Mouse (Mus musculus) hindbrain, embryonic 15.5 days (tissue): ENCODE measurements around the gene Cdca4. TPM values are rescaled to one million over a fixed set of nuclear protein-coding genes. Genes with fewer than 3 reads are reported as not detected.

ENCODE experiments used
- ATAC-seq: fragments of 200-750 bp; cut with Nextera tagmentation; 2 replicates; pipeline ENCODE4 v1.8.0; 2017; ENCODE audit warnings: low read depth, moderate number of reproducible peaks, moderate TSS enrichment; ENCODE audit not compliant: low FRiP score
- H3K27ac ChIP-seq: fragments of 300-500 bp; sonication (generic); replicated peaks from 2 replicates; pipeline ENCODE4 v1.5.1; 2015; ENCODE audit warnings: mild to moderate bottlenecking, inconsistent platforms
- H3K27me3 ChIP-seq: fragments of 300-500 bp; sonication (generic); 2 replicates; pipeline ENCODE4 v1.6.1; 2015; ENCODE audit warnings: control low read depth, inconsistent platforms
- H3K36me3 ChIP-seq: fragments of 300-500 bp; sonication (generic); 2 replicates; pipeline ENCODE4 v1.6.1; 2015; ENCODE audit warnings: control low read depth, inconsistent platforms
- H3K4me1 ChIP-seq: fragments of 300-500 bp; sonication (generic); replicated peaks from 2 replicates; pipeline ENCODE4 v1.6.1; 2015; ENCODE audit warnings: control low read depth, inconsistent platforms
- H3K4me2 ChIP-seq: fragments of 300-500 bp; sonication (generic); 2 replicates; pipeline ENCODE4 v1.6.1; 2015; ENCODE audit warnings: moderate library complexity, mild to moderate bottlenecking, inconsistent platforms
- H3K4me3 ChIP-seq: fragments of 300-500 bp; sonication (generic); 2 replicates; pipeline ENCODE4 v1.5.1; 2015; ENCODE audit warnings: mild to moderate bottlenecking, inconsistent platforms
- H3K9ac ChIP-seq: fragments of 300-500 bp; sonication (generic); 2 replicates; pipeline ENCODE4 v1.6.1; 2015; ENCODE audit warnings: inconsistent platforms
- H3K9me3 ChIP-seq: fragments of 300-500 bp; sonication (generic); 2 replicates; pipeline ENCODE4 v1.6.1; 2016; ENCODE audit warnings: control low read depth, inconsistent platforms
- whole genome bisulfite sequencing: fragments of 180-500 bp; shearing (Covaris S2); methylation state at CpG from one replicate; pipeline ENCODE4 v1.1.7; 2015; 5-methylcytosine and 5-hydroxymethylcytosine counted together
- polyA plus RNA-seq: library from polyadenylated mRNA; unstranded; fragments of >200 nt; fragmentation: Nextera tagmentation; extraction: Ambion mirVana; gene quantifications from 2 replicates; pipeline ENCODE4 v1.2.1, GENCODE M21; 2015

The Cdca4 gene
- polyA plus RNA-seq, 1 experiment from 2014 or later, result 37.3 TPM

GRCm38 (mm10) chr12:112833527-112833926 is 4.3 kb upstream of the Cdca4 start:
- Histone ChIP-seq H3K36me3 (peaks cover 5% of the 10 kb centered on the region; the same call in 1 of the 2 replicates), H3K4me3 (no peak overlapping the region), H3K27ac (no peak overlapping the region), H3K9ac (no peak overlapping the region), H3K4me1 (peaks cover 19% of the 10 kb centered on the region), H3K4me2 (no peak overlapping the region), H3K27me3 (no peaks in the 10 kb centered on the region), H3K9me3 (no peaks in the 10 kb centered on the region)
- WGBS, result 90% methylated on average over 6 of the region's 6 CpGs
- ATAC-seq, result no peak

DNA sequence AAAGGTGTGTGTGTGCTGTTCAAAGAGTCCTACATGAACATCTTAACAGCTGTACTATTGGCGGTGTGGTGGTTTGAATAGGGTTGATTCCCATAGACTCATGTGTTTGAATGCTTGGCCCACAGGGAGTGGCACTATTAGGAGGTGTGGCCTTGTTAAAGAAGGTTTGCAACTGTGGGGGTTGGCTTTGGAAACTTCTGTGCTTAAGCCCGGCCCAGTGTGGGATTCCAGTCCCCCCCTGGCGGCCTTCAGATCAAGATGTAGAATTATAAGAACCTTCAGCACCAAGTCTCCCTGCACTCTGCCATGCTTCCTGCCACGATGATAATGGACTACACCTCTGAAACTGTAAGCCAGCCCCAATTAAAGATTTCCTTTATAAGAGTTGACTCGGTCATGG is 3.2 kb upstream of the Cdca4 start:
- Histone ChIP-seq H3K4me2 (no peak overlapping the region), H3K4me1 (peaks cover 28% of the 10 kb centered on the region), H3K27me3 (no peaks in the 10 kb centered on the region), H3K36me3 (peaks cover 7% of the 10 kb centered on the region), H3K4me3 (no peak overlapping the region), H3K9me3 (no peaks in the 10 kb centered on the region), H3K9ac (no peak overlapping the region), H3K27ac (no peak overlapping the region)
- 95% methylated on average over 5 of the region's 5 CpGs for WGBS
- ATAC-seq, result no peak

GRCm38 (mm10) chr12:112830570-112830969 is 1.3 kb upstream of the Cdca4 start:
- H3K4me2 ChIP-seq, result peak overlapping the region; percentile 58
- peaks cover 47% of the 10 kb centered on the region for H3K4me1 ChIP-seq
- 91% methylated on average over 3 of the region's 3 CpGs for WGBS
- no peaks in the 10 kb centered on the region for H3K9me3 ChIP-seq
- H3K27me3 ChIP-seq, result no peaks in the 10 kb centered on the region
- H3K27ac ChIP-seq, result no peak overlapping the region
- H3K9ac ChIP-seq, result peak overlapping the region; percentile 65
- ATAC-seq, result no peak
- H3K36me3 ChIP-seq, result peaks cover 13% of the 10 kb centered on the region
- peak overlapping the region; percentile 78 for H3K4me3 ChIP-seq

DNA sequence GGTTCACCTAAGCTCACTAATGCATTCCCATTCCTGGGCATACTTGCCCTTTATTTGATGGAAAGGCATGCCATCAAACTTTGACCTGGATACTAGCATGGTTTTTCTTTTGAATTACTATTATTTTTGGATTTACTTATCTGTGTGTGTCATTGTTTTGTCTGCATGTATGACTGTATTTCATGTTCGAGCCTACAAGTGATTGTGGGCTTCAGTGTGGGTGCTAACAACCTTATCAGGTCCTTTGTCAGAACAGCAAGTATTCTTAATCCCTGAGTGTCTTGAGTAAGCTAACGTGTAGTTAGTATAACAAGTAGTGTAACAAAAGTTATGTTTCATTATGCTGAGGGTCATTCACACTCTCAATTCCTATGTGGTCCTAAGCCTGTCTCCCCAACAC is 918 bp upstream of the Cdca4 start:
- H3K9ac ChIP-seq, result peak overlapping the region; percentile 65
- ATAC-seq, result no peak
- 38% methylated on average over 2 of the region's 2 CpGs for WGBS

DNA sequence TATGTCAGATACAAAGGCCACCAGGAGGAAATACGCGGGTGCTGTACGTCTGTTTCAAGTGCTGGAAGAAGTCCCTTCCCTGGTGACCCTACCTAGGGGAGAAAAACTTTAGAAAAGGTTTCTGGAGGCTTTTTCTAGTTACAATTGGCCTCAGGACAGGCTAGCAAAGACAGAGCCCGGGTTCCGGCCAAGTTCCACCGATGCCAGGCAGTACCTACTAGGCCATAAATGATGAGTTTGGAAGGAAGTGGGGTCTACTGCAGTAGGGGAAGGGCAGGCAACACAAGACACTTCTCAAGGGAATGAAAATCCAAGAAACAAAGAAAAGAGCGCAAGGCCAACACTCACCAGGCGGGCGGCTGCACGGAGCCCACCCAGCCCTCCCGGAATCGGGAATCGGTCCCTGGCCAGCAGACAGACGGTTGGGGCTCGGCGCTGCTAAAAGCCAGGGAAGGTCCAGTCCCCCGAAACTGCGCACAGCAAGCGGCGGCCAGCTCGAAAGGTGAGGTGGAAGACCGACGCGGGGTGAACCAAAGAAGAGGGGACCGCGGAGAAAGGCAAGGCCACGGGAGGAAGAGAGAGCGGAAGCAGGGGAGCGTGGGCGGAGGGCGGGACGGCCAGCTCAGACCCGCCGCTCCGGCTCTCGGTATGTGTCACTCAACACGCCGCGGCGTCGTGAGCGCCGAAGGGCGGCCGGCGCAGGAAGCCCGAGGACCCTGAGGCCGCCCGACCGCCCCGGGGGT is 551 bp downstream of the Cdca4 start:
- Histone ChIP-seq H3K4me3 (peak overlapping the region; percentile 78), H3K27me3 (no peaks in the 10 kb centered on the region), H3K9ac (peak overlapping the region; percentile 84), H3K9me3 (no peaks in the 10 kb centered on the region), H3K27ac (peak overlapping the region; percentile 94), H3K4me1 (peaks cover 51% of the 10 kb centered on the region), H3K36me3 (peaks cover 25% of the 10 kb centered on the region), H3K4me2 (peak overlapping the region; percentile 61)
- WGBS, result under 1% methylated on average over 49 of the region's 51 CpGs
- ATAC-seq, result peak; percentile 77

More for the DNA sequence above, 918 bp upstream of the Cdca4 start:
- Histone ChIP-seq H3K4me2 (peak overlapping the region; percentile 58), H3K4me1 (peaks cover 47% of the 10 kb centered on the region), H3K4me3 (peak overlapping the region; percentile 78), H3K27ac (peak overlapping the region; percentile 94), H3K9me3 (no peaks in the 10 kb centered on the region), H3K36me3 (peaks cover 14% of the 10 kb centered on the region), H3K27me3 (no peaks in the 10 kb centered on the region)

DNA sequence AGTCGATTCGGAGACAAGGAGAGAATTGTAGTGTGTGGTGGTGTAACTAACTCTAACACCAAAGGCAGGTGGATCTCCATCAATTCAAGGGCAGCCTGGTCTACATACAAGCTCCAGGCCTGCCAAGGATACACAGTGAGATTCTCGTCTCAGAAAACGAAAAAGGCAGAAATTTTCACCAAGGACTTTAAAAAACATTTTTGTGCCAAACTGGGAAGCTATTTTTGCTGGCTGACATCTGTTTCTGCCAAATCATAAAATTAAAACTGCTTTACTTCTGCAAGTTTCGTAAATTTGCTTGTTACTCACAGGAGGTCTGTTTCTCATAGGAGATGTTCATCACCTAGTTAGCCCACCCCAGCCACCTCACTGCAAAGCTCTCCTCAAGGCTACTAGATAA is 3.3 kb downstream of the Cdca4 start:
- H3K9me3 ChIP-seq, result no peaks in the 10 kb centered on the region
- H3K4me3 ChIP-seq, result no peak overlapping the region
- H3K9ac ChIP-seq, result no peak overlapping the region
- WGBS, result 94% methylated on average over 5 of the region's 5 CpGs
- no peak overlapping the region for H3K27ac ChIP-seq
- H3K4me1 ChIP-seq, result peaks cover 50% of the 10 kb centered on the region
- peaks cover 28% of the 10 kb centered on the region for H3K36me3 ChIP-seq
- H3K27me3 ChIP-seq, result no peaks in the 10 kb centered on the region
- no peak overlapping the region for H3K4me2 ChIP-seq
- ATAC-seq, result no peak

- Histone ChIP-seq H3K36me3 (peaks cover 53% of the 10 kb centered on the region), H3K4me1 (peaks cover 40% of the 10 kb centered on the region), H3K4me2 (no peak overlapping the region), H3K27ac (no peak overlapping the region), H3K27me3 (no peaks in the 10 kb centered on the region), H3K9me3 (no peaks in the 10 kb centered on the region), H3K9ac (no peak overlapping the region), H3K4me3 (no peak overlapping the region)
- ATAC-seq, result no peak
- WGBS, result 83% methylated on average over 4 of the region's 4 CpGs
These were observed 6.0 kb downstream of the Cdca4 start for GRCm38 (mm10) chr12:112823221-112823620.

GRCm38 (mm10) chr12:112822676-112823075 is 6.5 kb downstream of the Cdca4 start:
- Histone ChIP-seq H3K9me3 (no peaks in the 10 kb centered on the region), H3K4me1 (peaks cover 35% of the 10 kb centered on the region), H3K4me2 (no peak overlapping the region), H3K27me3 (no peaks in the 10 kb centered on the region), H3K9ac (no peak overlapping the region), H3K4me3 (no peak overlapping the region), H3K27ac (no peak overlapping the region), H3K36me3 (peaks cover 54% of the 10 kb centered on the region)
- WGBS, result 81% methylated on average over 2 of the region's 2 CpGs
- ATAC-seq, result no peak

DNA sequence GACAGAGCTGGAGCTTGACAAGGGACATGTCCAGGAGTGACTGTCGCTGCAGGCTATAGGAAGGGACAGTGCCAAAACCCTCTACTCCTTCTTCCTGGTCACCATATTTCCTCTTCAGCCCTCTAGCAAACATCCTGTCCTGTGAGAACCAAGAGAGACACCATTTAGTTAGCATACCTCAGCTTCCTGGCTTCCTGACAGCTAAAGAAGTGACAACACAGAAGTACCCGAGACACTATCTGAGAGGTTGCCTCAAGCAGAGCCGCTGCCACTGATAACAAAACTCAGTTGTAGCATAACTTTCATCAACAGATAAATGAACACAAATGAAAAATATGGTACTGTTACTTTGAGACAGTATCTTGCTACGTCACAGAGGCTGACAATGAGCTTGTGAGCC is 7.2 kb downstream of the Cdca4 start:
- Histone ChIP-seq H3K27ac (no peak overlapping the region), H3K4me1 (peaks cover 28% of the 10 kb centered on the region), H3K36me3 (peaks cover 48% of the 10 kb centered on the region), H3K4me3 (no peak overlapping the region), H3K4me2 (no peak overlapping the region), H3K9ac (no peak overlapping the region), H3K9me3 (no peaks in the 10 kb centered on the region), H3K27me3 (no peaks in the 10 kb centered on the region)
- no peak for ATAC-seq
- WGBS, result 89% methylated on average over 4 of the region's 4 CpGs

DNA sequence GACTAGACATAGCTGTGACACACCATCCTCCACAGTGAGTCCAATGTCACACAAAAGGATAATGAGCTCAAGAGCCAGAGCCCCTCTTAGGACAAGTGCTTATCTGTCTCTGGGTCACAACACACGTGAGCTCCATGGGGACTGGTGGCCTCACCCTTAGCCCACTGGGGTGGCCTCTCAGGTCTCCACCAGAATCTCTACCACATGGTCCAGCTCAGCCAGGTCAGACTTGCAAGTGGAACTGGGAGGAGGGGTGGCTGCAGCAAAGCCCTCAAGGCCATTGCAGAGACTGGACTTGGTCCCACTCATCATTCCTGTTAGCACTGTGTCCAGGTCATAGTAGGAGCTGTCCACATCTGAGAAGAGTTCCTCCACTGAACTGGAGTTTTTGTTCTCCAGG is 8.0 kb downstream of the Cdca4 start:
- H3K4me1 ChIP-seq, result peaks cover 20% of the 10 kb centered on the region
- H3K4me3 ChIP-seq, result no peak overlapping the region
- H3K9ac ChIP-seq, result no peak overlapping the region
- no peak for ATAC-seq
- no peaks in the 10 kb centered on the region for H3K27me3 ChIP-seq
- H3K27ac ChIP-seq, result no peak overlapping the region
- H3K36me3 ChIP-seq, result peaks cover 45% of the 10 kb centered on the region
- H3K9me3 ChIP-seq, result no peaks in the 10 kb centered on the region
- H3K4me2 ChIP-seq, result no peak overlapping the region
- 69% methylated on average over 1 of the region's 1 CpGs for WGBS

DNA sequence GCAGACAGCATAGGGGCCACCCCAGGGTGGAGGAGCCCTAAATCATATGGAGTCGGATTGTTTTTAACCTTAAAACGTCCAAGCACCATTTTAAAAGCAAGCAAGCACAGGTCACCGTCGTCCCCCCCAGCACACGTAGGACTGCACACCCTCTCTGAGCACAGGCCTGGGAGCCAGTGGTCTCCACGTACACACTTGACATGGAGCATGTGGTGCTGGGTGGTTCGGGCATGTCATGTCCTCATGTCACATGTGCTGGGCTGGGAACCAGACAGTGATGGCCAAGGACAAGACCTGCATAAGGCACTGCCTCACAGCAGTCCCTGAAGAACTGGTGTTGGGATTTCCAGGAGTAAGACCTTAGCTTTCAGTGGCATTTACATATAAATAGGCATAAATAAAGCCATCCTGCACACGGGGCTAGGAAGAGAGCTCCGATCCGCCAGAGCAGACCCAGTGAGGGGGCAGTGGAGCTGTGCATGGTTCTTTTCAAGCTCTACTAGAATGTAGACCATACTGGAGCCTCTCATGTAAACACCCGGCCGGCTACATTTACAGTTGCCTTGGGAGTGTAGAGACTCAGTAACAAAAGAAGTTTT is 8.7 kb downstream of the Cdca4 start:
- 77% methylated on average over 12 of the region's 12 CpGs for WGBS
- no peak overlapping the region for H3K4me2 ChIP-seq
- peaks cover 47% of the 10 kb centered on the region for H3K36me3 ChIP-seq
- no peak for ATAC-seq
- H3K27ac ChIP-seq, result no peak overlapping the region
- no peaks in the 10 kb centered on the region for H3K9me3 ChIP-seq
- no peaks in the 10 kb centered on the region for H3K27me3 ChIP-seq
- H3K4me1 ChIP-seq, result peaks cover 13% of the 10 kb centered on the region
- H3K9ac ChIP-seq, result no peak overlapping the region
- no peak overlapping the region for H3K4me3 ChIP-seq

DNA sequence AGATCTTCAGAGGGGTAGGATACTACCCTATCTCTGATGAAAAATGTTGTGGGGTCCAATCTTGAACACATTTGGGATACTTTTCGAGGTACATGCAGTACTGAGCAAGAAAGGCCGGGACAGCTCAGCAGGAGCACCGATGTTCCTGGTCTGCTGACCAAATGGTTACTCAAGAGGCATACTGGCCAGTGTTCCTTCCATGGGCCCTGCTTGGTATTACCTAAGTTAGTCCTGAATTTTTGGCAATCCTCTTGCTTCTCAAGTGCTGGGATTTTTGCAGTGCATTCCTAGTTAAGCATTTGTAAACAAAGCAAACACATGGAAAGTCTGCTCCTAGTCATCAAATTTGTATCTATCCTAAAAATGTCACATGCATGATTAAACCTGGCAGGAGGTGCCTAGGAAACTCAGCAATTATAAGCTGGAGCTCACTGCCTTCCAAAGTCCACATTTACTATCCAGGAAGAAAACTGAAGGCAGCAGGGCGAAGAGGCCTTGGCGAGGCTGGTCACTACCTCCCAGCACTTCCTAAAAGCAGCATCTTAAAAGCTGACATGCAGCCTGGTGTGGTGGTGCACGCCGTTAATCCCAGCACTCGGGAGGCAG is 10.1 kb downstream of the Cdca4 start:
- WGBS, result 89% methylated on average over 8 of the region's 8 CpGs
- H3K4me1 ChIP-seq, result peaks cover 13% of the 10 kb centered on the region
- H3K9me3 ChIP-seq, result no peaks in the 10 kb centered on the region
- H3K27ac ChIP-seq, result no peak overlapping the region
- H3K4me2 ChIP-seq, result no peak overlapping the region
- no peak for ATAC-seq
- peaks cover 45% of the 10 kb centered on the region for H3K36me3 ChIP-seq
- H3K9ac ChIP-seq, result no peak overlapping the region
- H3K4me3 ChIP-seq, result no peak overlapping the region
- H3K27me3 ChIP-seq, result no peaks in the 10 kb centered on the region
